Mouse (Mus musculus): ENCODE measurements around the gene Slc16a10.

Gene Slc16a10

GRCm38 (mm10) chr10:40105174-40105573 is 36.9 kb downstream of the Slc16a10 start:
- no peak for DNase-seq

DNA sequence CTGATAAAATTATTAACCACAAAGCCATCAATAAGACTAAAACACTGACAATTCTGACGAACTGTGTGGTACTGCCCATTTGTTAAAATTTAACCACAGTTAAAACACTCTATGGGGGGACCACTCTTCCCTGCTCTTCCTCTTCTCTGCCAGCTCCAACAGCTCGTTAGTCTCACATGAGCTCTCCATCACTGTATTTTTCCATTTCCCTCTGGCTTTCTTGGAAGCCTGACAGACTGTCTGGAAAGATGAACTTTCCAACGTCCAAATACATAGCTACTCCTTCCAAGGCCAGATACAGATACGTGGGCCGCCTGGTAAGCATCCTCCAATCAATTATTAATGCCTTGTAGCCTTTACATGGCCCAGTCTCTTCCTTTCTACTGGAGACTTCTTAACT is 38.3 kb downstream of the Slc16a10 start:
- peak; percentile 91 for DNase-seq

DNA sequence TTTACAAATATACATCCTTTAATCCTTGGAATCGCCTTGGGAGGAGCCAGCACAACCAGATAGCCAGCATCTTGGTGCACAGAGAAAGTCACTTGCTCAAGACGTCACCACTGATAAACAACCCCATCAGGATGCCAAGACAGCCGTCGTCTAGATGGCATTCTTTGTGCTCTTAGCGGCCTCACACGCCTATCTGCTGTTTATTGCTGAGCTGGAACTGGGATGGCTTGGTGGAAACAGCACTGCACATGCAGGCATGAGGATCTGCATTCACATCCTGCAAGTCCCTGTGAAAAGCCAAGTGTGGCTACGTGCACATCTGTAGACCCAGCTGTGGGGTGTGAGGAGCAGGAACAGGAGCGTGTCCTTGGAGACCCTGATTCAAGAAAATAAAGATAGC is 39.1 kb downstream of the Slc16a10 start:
- peak; percentile 87 for DNase-seq

- peak; percentile 84 for DNase-seq
These were observed 39.9 kb downstream of the Slc16a10 start for GRCm38 (mm10) chr10:40102166-40102565.

- DNase-seq: no peak
These were observed 43.6 kb downstream of the Slc16a10 start for GRCm38 (mm10) chr10:40098441-40098840.

GRCm38 (mm10) chr10:40097519-40097918 is 44.5 kb downstream of the Slc16a10 start:
- DNase-seq: peak; percentile 93

- DNase-seq: no peak
These were observed 47.3 kb downstream of the Slc16a10 start for GRCm38 (mm10) chr10:40094752-40095151.

DNA sequence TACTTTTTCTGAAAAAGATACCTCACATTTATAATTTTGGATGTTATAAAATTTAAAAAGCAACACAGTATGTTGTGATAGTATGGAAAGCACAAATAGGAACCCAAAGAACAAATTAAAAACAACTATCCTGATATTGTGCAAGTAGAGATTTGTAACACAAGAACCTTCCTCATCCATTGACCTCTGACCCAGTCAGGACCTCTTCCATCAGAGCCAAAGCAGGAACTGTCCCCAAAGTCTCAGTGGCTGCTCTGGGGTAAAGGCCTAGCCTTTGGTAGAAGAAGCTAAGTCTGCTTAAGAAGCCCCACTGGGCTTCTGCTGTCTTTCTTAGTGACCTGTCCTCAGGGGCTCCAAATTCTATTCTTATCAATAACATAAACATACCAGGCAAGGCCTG is 48.5 kb downstream of the Slc16a10 start:
- no peak for DNase-seq

DNA sequence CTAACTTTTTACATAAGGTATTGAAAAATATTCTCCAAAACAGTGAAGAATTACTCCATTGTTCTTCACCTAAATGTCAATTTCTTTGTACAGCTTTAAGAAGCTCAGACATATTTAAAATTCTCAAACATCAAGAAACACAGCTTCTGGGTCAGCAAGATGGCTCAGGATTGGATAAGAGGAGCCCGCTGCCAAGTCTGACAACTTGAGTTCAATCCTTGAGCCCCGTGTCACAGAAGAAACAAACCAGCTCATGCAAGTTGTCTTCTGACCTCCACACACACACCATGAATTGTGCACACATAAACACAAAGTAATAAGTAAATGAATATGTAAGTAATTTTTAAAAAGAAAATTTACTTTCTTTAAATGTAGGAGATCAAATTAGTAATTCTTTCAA is 50.6 kb downstream of the Slc16a10 start:
- no peak for DNase-seq

DNA sequence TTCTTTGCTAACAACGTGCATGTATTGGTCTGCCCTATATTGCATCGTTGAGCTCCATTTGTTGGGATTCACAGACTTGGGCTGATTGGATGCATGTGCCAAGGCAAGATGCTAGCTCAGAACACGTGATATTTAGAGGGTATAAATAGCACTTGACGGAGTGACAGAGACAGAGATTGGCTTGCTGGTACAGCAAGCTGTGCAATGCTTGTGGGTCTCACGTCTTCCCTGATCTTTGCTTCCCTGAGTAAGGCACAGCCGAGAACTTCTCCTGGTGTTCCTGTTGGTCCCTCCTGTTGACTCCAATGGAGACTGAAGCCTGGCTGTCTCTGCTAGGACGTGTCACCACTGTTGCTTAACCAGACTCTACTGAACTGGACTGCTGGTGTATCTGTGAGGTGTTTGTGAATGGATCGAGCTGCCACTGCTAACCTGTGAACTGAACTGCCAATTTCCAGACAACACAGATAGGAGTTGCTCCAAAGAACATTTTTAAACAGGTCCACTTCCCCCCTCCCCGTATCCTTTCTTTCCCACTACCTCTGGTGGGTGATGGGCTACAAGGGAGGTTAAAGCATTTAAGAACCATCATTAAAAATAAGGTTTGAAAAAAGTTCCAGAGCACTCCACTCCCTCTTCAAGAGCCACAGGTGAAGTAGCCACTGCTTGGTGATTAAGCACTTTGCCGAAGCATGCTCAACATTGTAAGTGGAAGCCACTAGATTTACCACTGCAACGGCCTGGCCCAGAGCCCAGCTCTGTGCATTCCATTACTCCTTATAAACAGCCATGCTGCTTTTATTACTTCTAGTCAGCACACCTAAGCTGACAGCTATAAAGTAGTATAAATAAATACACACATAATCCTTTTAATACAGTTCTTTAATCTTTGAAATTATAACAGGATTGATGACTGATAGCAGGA is 51.3 kb downstream of the Slc16a10 start:
- DNase-seq: peak; percentile 92

- DNase-seq: peak; percentile 93
These were observed 57.5 kb downstream of the Slc16a10 start for GRCm38 (mm10) chr10:40084332-40085093.

- DNase-seq: no peak
These were observed 58.5 kb downstream of the Slc16a10 start for GRCm38 (mm10) chr10:40083556-40083955.

- peak; percentile 90 for DNase-seq
These were observed 59.4 kb downstream of the Slc16a10 start for GRCm38 (mm10) chr10:40082668-40083067.

DNA sequence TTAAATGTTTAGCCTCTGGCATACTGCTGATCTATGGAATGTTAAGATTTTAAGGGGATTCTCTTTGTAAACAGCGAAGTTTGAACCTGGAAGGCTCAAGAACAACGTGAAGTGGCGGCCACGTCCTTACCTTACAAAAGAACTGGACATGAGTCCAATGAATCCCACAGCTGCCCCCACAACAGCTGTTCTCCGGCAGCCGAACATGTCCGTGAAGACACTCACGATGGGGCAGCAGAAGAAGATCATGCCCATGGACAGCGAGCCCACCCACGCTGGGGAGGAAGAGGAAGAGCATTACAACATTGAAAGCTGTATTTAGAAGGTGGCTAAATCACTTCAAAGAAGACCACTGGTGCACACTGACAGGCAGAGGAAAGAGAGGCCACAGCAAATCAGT is 61.5 kb downstream of the Slc16a10 start:
- peak; percentile 78 for DNase-seq

GRCm38 (mm10) chr10:40079256-40079655 is 62.8 kb downstream of the Slc16a10 start:
- DNase-seq: peak; percentile 66

DNA sequence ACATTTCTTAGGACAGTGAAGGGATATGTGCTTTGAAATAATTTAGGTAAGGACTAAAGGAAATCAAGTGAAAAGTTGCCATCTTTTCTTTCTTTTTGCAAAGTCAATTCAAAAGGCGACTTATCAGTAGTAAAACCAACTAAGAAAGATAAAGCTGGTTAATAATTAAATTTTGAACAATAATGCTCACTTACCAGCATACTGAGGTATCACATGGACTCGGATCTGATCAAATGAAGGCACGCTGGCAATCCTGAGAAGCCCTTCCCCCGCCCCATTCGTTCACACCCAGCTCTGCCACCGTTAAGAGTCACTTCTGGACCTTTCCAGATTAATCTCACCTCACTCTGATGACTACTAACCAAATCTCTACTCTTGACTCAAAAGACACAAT is 64.1 kb downstream of the Slc16a10 start:
- no peak for DNase-seq

DNA sequence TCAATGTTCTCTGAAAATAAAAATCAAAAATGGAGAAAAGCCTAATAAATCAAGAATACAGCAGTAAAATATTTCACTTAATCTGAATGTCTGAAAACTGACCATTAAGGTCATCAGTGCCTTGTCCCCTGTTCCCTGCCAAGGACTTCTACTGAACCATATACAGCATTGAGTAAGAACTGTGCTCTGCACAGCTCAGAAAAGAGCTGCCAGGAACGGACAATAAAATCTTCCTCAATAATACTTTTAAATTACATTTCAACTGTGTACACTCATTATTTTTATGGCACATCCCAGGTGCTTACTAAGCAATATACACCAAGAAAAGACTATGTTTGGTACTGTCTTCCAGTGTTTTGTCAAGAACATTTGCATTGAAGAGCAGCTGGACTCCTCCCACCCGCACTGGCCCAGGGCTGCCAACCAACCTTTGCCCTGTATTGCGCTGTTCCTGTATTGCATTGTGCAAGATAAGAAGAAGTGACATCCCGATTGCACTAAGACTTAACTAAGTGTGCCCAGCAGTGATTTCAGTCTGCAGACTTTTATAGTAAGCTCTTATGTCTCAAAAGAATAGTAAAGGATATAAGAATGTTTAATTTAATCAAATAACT is 64.6 kb downstream of the Slc16a10 start:
- no peak for DNase-seq

DNA sequence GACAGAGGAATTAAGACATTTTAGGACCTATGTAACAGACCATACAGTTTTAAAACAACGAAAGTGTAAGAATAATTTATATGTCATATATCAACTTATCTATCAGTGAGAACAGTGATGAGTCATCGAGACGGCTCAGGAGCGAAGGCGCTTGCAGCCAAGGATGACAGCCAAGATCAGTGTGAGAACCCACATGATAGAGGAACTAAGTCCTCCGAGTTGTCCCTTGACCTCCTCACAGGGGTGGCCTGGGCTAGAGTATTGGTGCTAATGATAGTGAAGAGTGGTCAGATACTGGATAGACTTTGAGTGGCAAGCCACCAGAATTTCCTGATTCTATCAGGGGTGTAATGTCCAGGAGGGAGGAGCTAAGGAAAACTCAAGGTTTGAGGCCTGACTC is 68.5 kb downstream of the Slc16a10 start:
- peak; percentile 87 for DNase-seq

DNA sequence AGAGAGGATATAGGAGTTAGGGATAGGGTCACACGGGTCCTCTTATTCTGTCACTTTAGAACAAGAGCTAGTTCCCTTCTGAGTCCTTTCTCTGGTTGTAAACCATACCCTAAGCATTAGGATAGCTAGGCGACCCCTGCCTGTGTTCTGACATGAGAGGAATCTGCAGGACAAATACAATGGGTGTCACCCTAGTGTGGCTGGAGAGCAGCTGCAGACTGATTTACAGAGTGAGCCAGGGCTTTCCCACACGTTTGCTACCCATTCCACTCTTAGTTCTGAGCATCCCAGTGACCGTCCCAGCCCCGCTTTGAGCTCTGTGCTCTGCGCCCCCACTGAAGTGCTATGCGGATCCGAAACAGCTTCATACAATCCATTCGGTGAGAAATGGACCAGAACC is 71.4 kb downstream of the Slc16a10 start:
- DNase-seq: no peak

GRCm38 (mm10) chr10:40069270-40069669 is 72.8 kb downstream of the Slc16a10 start:
- peak; percentile 98 for DNase-seq

DNA sequence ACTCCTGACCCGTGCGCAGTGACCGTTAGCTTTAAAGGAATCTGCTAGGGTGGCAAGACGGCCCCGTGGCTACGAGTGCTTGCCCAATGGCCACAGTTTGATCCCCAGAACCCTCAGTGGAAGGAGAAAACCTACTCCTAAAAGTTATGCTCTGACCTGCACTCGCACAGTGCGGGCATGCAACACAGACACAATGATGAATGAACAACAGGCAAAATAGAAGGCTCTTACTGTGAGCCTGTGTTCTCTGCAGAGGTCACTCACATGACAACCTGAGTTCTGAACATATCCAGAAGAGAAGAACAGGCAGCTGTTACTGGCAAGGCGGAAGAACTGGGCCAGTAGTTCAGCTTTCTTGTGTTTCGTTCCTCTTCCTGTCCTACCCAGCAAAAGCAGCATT is 73.5 kb downstream of the Slc16a10 start:
- peak; percentile 93 for DNase-seq

GRCm38 (mm10) chr10:40067529-40067928 is 74.5 kb downstream of the Slc16a10 start:
- DNase-seq: peak; percentile 28

DNA sequence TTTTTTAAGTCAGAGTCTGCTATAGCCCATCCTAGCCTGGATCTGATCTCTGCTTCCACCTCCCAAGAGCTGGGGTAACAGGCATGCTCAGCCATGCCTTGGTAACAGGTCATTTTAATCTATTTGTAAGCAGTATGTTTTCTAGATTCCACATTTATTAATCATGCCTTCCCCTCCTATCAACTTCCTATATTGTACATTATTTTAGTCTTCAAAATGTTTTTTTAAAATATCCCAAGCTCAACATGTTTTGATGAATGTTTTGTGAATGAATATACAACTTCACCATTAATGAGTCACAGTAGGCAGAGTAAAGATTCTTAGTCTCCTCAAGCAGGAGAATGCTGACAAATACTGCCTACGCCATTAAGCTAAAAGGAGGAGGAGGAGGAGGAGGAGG is 75.0 kb downstream of the Slc16a10 start:
- peak; percentile 8 for DNase-seq

DNA sequence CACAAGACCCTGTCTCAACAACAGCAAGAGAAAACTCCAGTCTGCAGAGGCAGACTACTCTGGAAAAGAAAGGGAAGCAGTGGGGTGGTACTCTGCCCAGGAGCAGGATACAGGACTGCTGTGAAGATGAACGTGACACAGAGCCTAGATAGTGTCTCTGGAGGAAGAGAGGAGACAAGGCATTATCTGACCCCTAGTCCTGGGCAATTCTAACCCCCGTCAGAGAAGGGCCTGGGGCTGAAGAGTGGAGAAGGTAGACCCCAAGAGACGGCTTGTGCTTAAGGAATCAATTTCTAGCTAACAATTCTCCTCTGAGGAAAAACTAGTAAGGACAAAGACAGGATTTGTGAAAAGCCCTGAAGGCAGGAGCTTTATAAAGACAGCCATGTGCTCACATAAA is 76.7 kb downstream of the Slc16a10 start:
- peak; percentile 24 for DNase-seq
